Mouse (Mus musculus) left cerebral cortex, adult 9 months (tissue): ENCODE measurements around the gene Ccnd3.
"Not testable (repeated sequence)": the region's sequence is repeated elsewhere in the genome, so short reads cannot be mapped to it uniquely, and the experiment has no call there.

Source experiments
- DNase-seq, 2 experiments: peaks; one replicate each; pipeline ENCODE4 v3.0.0; 2022; ENCODE audit warnings: low spot score in 2 of 2

Ccnd3 gene

DNA sequence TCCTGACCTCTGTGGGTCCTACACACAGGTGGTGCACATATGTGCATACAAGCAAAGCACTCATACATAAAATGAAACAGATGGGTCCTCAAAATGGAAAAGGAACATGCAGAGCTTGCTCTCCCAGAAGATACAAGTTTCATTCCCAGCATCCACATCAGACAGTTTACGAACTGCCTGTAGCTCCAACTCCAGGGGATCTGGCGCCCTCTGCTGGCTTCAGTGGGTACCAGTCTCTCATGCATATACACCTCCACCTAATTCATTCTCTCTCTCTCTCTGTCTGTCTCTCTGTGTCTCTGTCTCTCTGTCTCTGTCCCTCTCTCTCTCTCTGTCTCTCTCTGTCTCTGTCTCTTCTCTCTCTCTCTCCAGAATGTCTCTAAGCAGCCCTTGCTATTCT, 22.4 kb upstream of the Ccnd3 start:
- DNase-seq, result peak in 1 of 2 experiments; percentile 32

DNA sequence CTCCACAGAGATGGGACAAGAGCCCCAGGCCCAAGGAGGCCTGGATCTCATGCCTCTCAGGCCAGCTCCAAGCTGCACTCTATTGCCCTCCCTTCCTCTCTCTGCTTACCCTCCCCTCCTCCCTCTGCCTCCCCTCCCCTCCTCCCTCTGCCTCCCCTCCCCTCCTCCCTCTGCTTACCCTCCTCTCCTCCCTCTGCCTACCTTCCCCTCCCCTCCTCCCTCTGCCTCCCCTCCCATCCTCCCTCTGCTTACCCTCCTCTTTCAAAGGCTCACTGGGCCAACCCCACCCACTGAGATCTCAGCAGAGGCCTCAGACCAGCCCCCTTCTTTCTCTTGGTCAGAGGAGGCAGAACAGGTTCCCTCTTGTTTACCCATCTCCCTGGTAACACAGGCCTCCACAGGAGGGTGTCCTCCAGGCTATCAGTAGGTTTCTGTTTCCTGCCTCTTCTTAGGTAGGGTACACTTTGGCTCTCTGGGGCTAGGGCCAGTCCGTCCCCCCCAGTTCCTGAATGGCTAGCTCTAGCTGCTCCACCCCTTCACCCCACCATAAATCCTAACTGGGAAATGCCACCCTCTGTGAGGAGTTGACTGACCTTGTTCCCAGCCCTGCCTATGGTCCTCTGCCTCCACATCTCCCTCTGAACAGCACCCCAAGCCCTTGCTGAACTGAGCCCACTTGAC, 20.5 kb upstream of the Ccnd3 start:
- DNase-seq, result no peak

DNA sequence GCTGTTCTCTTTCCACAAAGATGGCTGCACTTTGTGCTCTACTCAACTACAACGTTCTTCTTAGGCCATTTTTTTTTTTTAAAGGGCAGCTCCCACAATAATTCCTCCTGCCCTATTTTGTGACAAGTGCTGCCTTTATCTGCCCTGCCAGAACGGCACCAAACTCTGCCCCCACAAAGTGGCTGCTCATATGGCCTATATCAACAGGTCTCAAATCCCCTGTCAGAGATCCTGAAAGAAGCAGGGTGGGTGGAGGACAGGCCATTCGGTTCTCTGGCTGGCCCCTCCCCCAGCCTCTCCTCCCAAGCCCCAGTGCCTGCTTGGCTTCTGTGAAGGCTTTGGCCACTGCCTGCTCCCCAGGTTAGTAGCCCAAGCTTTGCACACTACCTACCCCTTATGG, 19.9 kb upstream of the Ccnd3 start:
- no peak for DNase-seq

DNA sequence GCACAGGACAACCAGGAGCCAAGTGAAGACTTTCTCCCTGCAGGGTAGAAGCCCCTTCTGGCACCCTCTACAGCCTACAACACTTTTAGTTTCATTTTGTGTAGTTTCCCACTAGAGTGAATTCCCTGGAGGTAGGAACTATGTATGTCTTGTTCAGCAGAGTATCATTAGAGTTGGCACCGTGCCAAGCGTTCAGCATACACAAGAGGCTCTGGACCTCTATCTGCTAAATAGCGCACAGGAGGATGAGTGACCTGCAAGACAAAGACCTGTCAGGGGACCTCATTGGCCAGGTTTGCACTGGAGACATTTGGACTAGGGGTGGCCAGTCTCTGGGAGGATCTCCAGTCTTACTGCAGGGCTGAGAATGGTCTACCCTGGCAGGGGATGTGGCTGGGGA, 19.1 kb upstream of the Ccnd3 start:
- no peak for DNase-seq

DNA sequence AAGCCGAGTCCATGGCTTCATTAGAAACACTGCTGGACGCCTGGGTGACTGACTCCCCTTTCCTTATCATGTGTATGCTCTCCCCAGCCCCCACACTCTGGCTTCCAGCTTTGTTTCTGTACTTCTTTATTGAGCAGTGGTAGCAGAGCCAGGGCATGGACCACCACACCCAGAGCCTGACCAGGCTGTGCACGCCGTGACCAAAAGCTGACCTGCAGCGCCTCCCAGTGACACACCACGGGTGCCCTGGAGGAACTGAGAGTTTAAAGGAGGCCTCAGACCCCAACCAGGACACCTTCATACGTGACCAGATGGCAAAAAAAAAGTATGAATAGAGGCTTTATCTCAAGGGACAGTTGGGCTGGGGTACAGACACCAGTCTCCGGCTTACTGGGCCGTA, 14.1 kb upstream of the Ccnd3 start:
- no peak for DNase-seq

DNA sequence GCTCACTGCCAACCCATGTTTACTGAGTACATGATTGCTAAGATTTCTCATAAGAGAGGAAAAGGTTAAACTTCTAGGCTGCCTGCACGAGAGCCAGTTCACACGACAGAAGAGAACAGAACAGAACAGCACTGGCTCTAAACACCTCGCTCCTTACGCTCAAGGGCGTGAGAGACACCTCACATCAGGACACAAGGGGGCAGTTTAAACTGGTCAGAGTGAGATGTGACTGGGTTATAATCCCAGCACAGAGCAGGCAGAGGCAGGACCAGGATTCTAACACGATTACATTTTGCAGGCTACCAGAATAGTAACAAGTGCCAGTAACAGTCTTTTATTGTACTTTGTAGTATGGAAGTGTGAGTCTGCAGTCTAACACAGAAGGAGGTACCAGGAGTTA, 12.1 kb upstream of the Ccnd3 start:
- DNase-seq, result no peak

DNA sequence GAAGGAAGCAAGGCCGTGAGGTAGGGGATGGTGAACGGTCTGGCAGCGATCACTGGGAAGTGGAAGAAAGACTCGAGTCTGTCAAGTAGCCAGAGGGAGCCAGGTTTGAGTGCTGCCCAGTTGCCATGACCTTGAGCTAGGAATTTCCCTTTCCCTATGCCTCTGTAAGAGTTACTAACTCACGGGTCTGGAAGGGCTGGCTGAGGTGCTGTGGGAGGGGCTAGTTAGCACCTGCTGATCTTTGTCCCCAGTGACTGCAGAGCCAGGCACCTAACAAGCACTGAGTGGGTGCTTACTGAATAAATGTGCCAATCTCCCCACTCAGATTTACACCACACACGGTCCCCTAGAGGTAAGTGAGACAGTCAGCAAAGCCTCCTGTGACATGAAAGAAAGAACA, 11.2 kb upstream of the Ccnd3 start:
- DNase-seq, result no peak

DNA sequence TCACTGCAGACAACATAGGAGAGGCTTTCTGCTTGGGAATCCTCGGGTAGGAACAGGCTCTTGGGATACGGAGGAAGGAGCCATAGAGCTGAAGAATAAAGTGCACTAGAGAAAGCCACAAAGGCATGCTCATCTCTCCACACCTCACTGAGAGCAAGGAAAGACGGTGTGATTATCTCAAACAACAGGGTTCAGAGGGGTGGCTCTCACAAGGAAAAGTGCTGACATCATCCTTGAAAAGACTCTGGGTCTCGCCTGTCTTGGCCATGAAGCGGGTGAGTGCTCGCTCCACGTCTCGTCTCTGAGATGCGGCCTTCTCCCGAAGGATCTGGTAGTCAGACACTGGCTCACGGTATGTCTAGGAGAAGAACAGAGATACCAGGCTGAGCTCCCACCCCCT, 10.7 kb upstream of the Ccnd3 start:
- no peak for DNase-seq

DNA sequence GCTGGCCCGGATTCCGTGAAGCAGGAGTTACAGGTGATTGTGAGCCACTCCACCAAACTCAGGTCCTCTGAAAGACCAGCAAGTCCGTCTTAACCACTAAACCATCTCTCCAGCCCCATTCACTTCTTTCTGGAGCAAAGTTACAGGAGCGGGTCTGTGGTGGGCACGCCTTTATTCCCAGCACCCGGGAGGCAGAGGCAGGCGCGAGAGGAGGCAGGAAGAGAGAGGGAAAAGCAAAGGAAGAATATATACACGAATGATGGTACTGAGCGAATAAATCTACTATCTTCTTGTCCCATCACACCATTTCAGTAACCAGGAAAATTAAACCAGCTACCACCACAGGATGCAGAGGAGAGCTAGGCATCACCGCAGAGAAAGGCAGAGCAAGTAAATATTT, 3.3 kb upstream of the Ccnd3 start:
- no peak for DNase-seq

DNA sequence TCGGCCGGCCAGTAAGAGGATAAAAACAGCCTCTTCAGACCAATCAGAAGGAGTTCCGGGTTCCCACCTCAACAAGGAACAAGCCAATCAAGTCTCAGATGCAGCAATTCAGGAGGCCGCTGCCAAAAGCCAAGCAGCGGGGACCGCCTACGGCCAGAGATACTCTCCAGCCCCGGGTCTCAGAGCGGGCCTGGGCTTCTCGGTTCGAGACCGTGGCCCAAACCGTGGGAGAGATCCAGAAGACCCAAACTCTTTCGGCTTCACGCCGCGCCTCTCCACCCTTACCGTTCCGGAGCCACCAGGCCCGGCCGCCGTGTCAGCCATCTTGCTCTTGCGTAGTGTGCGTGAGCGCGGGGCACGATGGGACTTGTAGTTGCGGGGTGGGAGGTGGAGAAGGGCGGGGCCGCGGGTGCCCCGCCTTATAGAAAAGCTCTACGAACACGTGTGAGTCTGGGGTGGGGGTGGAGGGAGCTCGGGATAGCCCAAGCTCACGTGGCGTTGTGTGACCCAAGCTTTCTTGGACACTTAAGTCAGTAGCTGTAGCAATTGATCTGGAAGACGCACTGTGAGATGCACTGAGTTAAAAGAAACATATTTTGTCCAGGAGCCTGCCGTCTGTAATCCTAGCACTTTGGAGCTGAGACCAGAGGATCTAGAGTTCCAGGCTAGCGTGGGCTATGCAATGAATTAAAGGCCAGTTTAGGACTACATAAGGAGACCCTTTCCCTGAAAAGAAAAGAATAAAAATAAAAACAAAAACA, 2.7 kb upstream of the Ccnd3 start, which contains the start of gene Taf8:
Gene Taf8 (minus strand): TSS at position 347 of the 761 bp plus-strand sequence.
- peak; percentile 80 to 91 for DNase-seq

DNA sequence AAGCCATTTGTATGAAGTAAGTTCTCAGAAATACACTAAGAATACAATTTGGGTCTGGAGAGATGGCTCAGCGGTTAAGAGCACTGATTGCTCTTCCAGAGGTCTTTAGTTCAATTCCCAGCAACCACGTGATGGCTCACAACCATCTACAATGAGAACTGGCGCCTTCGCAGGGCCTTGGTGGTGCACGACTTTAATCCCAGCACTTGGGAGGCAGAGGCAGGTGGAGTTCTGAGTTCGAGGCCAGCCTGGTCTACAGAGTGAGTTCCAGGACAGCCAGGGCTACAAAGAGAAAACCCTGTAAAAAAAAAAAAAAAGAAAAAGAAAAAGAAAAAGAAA, 2.2 kb upstream of the Ccnd3 start:
- DNase-seq, result not testable (repeated sequence)

DNA sequence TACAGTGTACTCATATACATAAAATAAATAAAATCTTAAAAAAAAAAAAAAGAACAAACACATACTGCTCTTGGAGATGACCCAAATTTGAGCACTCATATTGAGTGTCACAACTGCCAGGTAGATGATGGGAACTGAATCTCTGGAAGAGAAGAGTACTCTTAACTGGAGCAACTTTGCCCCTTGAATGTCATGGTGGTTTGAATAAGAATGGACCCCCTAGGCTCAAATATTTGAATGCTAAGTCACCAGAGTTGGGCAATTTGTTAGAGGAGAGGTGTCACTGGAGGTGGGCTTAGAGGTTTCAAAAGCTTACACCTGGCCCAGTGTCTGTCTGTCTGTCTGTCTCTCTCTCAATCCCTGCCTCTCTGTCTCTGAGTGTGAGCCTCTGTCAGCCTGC, 1.2 kb upstream of the Ccnd3 start:
- no peak for DNase-seq

DNA sequence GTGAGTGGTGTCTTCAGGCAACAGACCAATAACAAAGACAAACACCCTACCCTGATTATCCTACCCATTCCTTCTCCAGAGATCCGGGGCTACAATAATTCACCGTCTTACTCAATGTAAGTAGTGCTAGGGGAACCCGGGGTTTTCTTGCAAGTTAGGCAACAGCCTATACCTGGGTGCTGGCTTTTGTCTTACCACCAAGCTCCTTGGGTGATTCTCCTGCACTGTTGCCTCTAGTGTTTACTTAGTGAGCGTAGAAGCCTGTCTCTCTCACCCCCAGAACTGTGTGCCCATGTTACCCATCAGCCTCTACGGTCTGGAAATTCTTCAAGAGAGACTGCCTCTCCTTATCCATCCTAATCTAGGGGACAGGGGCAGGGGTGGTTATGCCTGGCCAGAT, 623 bp upstream of the Ccnd3 start:
- no peak for DNase-seq

DNA sequence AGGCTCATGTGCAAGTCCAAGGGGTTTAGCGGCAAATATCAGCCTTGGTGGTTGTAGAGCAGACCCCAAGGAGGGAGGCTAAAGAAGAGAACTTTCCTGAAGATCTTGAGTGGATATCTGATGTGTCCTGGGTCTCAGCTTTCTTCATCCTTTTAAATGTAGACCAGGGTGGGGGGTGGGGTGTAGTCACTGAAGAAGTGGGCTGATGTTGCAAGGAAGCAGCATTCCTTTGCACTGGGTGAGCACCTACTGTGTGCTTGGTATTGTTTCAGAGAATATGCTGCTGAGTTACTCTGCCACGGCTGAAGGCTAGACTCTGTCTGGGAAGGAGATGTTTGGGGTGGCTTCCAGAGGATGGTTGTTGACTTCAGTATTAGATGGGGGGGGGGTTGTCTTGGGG, 715 bp downstream of the Ccnd3 start:
- no peak for DNase-seq

DNA sequence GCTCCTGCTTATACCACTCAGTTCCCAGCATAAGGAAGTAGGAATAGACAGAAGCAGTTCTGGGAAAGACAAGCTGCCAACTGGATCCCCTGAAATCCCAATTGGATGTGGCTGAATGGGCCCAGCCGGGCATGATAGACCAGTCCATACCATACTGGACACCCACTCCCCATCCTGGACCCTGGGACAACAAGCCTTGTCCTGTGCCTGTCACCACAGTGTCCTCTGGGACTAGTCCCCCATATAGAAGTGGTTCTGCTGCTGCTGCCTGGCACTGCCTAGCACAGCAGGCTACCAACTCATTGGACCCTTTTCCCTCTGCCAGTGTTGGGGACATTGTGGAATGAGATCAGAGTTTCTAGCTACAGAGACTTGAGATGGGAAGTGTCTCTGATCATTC, 1.2 kb downstream of the Ccnd3 start:
- no peak for DNase-seq

DNA sequence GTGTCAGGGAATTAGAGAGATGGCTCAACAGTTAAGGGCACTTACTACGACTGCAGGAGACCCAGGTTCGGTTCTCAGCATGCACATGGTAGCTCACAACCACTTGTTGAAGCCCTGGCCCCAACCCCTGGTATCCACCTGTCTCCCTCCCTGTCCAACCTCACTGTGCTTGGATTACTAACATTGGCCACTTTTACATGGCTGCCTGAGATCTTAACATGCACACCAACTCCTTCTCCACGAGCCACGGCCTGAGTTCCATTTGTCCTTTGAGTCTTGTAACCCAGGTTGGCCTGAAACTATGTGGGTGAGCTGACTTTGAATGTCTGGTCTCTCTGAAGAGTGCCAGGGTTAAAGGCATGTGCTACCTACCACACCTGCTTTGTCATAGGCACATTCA, 1.8 kb downstream of the Ccnd3 start:
- DNase-seq, result no peak

DNA sequence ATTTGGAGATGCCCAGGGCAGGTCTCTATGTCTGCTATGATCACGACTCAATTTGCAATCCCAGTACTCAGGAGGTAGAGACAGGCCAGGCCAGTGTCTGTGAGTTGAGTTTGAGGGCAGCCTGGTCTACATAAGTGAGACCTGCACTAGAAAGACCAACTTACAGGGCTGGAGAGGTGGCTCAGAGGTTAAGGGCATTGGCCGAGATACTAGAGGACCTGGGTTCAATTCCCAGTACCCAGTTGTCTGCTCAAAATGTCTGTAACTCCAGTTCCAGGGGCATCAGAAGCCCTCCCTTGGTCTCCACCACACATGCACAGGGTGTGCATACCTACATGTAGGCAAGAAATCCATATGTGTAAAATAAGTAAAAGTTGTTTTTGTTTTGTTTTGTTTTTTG, 2.7 kb downstream of the Ccnd3 start:
- no peak for DNase-seq

DNA sequence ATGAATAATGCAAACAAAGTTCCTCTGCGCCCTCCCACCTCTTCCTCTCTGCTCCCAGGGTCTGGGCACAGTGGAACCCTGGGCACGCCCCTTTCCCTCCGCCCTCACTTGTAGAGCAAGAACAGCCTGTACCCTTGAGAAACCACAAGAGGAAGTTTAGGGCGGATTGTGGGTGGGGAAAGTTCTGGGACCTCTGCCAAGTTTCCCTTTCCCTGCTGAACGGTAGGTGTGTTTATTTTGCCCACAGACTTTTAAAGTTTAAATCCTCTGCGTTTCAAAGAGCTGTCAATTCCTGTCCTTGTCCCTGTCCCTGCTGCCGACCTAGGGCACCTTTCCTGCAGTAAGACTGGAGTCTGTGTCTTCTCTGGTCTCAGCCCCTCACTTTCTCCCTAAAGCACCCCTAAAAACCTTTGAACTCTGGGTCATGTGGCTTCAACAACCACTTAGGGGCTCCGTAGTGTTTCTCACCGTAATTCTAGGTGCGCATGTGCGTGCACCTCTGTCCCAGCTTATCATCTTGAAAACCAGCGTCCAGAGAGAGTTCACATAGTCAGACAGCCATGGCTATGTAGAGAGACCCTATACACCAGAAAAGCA, 3.3 kb downstream of the Ccnd3 start:
- peak; percentile 87 to 92 for DNase-seq

DNA sequence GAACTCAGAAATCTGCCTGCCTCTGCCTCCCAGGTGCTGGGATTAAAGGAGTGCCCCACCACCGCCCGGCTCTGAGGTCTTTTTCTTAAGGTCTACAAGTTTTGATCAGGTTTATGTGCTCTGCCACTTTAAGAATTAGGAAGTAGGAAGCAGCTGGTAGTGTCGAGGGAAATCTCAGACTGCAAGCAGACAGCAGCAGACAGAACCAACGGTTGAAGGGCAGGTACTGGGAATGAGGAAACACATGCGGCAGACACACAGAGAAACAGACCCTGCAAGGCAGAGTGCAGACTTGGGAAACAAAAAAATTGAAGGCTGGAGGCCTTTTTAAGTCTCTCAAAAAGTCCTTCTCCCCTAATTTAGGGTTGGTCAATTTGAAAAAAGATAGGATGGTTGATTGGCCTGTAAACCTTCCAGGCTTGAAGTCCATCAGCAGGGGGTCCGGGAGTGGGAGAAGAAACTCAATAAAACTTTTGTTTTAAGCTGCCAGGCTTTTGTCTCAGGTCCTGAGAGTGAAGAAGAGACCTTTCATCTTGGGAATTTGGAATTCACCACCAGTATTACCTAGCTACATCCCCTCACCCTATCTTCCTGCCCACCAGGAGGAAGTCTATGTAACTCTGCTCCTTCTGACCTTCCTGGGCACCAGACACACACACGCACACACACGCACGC, 4.3 kb downstream of the Ccnd3 start:
- DNase-seq, result no peak

DNA sequence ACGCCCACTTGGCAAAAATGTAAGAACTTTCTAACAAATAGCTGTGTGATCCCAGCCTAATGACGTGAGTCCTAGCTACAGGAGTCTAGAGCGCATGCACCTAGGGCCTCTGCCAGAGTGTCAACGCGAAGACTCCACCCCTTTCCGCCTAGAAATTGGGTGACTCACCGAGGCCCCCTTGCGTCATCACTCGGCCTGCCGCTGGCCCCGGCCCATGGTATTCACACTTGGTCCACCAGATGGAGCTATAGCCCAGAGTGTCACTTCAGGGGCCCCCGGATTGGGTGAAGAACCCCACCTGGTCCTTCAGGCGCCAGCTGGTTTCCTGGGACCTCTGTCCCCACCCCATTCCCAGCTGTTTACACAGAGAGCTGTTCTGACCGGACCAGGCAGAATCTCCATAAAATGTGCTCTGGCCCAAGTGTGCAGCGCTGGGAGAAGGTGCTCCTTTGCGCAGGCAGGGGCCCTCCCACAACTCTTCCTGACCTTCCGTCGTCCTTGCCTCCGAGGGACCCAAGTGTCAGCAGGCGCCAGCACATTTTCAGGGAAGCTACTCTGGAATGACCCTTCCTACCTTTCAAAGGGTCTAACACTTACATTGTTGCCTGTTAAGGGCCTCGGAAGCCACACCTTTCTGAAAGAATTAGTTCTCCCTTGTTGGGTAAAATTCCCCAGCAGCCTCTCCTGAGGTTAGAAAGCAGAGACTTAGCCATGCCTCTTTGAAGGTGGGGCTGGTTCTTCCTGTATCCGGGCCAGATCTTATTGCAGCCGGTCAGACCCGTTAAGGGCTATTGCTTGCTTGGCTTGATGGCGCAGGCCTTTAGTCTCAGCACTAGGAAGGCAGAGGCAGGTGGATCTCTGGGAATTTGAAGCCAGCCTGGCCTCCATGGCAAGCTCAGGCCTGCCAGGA, 6.5 kb downstream of the Ccnd3 start:
- peak; percentile 90 to 98 for DNase-seq

DNA sequence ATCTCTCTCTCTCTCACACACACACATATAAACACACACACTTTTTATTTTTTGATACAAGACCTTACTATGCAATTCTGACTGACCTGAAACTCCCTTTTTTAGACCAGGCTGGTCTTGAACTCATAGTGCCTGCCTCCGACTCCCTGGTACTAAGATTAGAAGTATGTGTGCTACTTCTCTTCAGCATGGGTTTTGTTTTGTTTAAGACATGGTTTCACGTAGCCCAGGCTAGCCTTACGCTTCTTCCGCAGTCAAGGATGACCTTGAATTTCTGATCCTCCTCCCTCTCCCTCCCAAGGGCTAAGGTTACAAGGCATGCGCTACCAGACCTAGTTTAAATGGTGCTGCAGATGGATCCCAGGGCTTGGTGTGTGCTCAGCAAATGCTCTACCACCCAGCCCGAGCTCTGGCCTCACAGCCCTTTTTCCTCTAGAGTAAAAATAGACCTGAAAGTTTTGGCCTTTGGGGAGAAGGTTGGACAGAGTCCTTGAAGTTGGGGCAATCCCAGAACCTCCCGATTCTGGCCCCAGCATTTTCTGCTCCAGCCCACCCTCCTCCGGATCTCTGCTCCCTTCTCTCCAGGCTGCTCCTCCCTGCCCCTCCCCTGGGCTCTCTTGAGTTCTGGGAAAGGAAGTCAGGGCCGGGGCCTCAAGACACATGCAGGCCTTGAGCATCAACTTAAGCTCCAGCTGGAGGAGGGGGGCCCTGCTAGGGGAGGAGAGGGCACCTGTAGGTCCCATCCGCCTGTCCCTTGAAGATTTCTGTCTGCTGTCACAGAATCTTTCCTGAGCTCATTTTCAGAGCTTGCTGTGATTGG, 8.3 kb downstream of the Ccnd3 start:
- no peak for DNase-seq
